ENCODE assay signal across 21 mouse cellular contexts in genomic region chr14:60916661-60917060, GRCm38 (mm10).
DNase-seq lines count a peak whose midpoint lies in the region; ATAC-seq lines count a peak whose summit lies in the region.
"Had no signal": no experiment of that assay in that cellular context is flagged by ENCODE, and none has a peak within 500 bp of the region (broad histone marks: within the 10 kb centered on the region; RNA-seq: fewer than 3 reads in every experiment).

No protein-coding gene starts in this region.

- 0 out of 2 replicates have a peak, but pooled peaks cover 2% of the 10 kb centered on the region for H3K27me3 ChIP-seq in forebrain, embryonic 10.5 days (ENCODE audit: poor library complexity, severe bottlenecking)
- H3K27me3 ChIP-seq in forebrain, embryonic 16.5 days (replicated peaks; ENCODE audit: control insufficient read depth, insufficient read depth, low read length), result no peaks in the 10 kb centered on the region
- no peaks in the 10 kb centered on the region for H3K27me3 ChIP-seq in lung, embryonic 16.5 days (ENCODE audit: control insufficient read depth, insufficient read depth, low read depth, low read length)
- H3K27me3 ChIP-seq in embryonic facial prominence, embryonic 15.5 days, result no peaks in the 10 kb centered on the region
- H3K27me3 ChIP-seq: CH12.LX; heart, embryonic 12.5 days; hindbrain, embryonic 15.5 days; liver, embryonic 13.5 days; midbrain, embryonic 13.5 days; neural tube, embryonic 15.5 days had no signal

- H3K4me3 ChIP-seq in forebrain, embryonic 10.5 days, result no peak overlapping the region
- no peak overlapping the region for H3K4me3 ChIP-seq in forebrain, embryonic 16.5 days (replicated peaks; ENCODE audit: low read length)
- no peak overlapping the region for H3K4me3 ChIP-seq in lung, embryonic 16.5 days (ENCODE audit: low read length)
- no peak overlapping the region for H3K4me3 ChIP-seq in embryonic facial prominence, embryonic 15.5 days (replicated peaks)
- H3K4me3 ChIP-seq: heart, embryonic 12.5 days; hindbrain, embryonic 15.5 days; liver, embryonic 13.5 days; midbrain, embryonic 13.5 days; neural tube, embryonic 15.5 days had no signal

- no peaks in the 10 kb centered on the region for H3K36me3 ChIP-seq in forebrain, embryonic 10.5 days (replicated peaks)
- no peaks in the 10 kb centered on the region for H3K36me3 ChIP-seq in forebrain, embryonic 16.5 days (ENCODE audit: control insufficient read depth, insufficient read depth)
- H3K36me3 ChIP-seq in lung, embryonic 16.5 days (ENCODE audit: control insufficient read depth, insufficient read depth, low read length), result no peaks in the 10 kb centered on the region
- H3K36me3 ChIP-seq in embryonic facial prominence, embryonic 15.5 days, result no peaks in the 10 kb centered on the region
- H3K36me3 ChIP-seq: heart, embryonic 12.5 days; hindbrain, embryonic 15.5 days; liver, embryonic 13.5 days; midbrain, embryonic 13.5 days; neural tube, embryonic 15.5 days had no signal

- 69% methylated on average over 4 of the region's 4 CpGs for WGBS in forebrain, embryonic 10.5 days
- WGBS in forebrain, embryonic 16.5 days, result 50% methylated on average over 4 of the region's 4 CpGs
- WGBS in lung, embryonic 16.5 days, result 25% methylated on average over 4 of the region's 4 CpGs
- WGBS in embryonic facial prominence, embryonic 15.5 days, result 24% methylated on average over 4 of the region's 4 CpGs

- H3K9ac ChIP-seq in forebrain, embryonic 16.5 days (replicated peaks; ENCODE audit: low read depth, low read length), result no peak overlapping the region
- H3K9ac ChIP-seq in lung, embryonic 16.5 days (ENCODE audit: low read length), result no peak overlapping the region
- H3K9ac ChIP-seq in embryonic facial prominence, embryonic 15.5 days, result no peak overlapping the region
- H3K9ac ChIP-seq: heart, embryonic 12.5 days; hindbrain, embryonic 15.5 days; liver, embryonic 13.5 days; midbrain, embryonic 13.5 days; neural tube, embryonic 15.5 days had no signal

- H3K27ac ChIP-seq in forebrain, embryonic 10.5 days, result peak overlapping the region; percentile 63; the same call in 1 of the 2 replicates
- H3K27ac ChIP-seq in forebrain, embryonic 16.5 days (ENCODE audit: low read length), result no peak overlapping the region
- H3K27ac ChIP-seq in lung, embryonic 16.5 days (ENCODE audit: low read length), result peak overlapping the region; percentile 59
- H3K27ac ChIP-seq in embryonic facial prominence, embryonic 15.5 days (replicated peaks), result peak overlapping the region; percentile 11; the same call in 1 of the 2 replicates
- H3K27ac ChIP-seq: hindbrain, embryonic 15.5 days; liver, embryonic 13.5 days; midbrain, embryonic 13.5 days; neural tube, embryonic 15.5 days had no signal

- no peak for DNase-seq in forebrain, embryonic 10.5 days (ENCODE audit: extremely low spot score, low spot score)
- DNase-seq in lung, postnatal 4 days, result no peak
- no peak for DNase-seq in thymus, postnatal 14 days
- DNase-seq in left cerebral cortex, postnatal 14 days (ENCODE audit: low spot score in 2 of 2), result no peak
- DNase-seq in gastrocnemius, postnatal 10 days, result no peak
- DNase-seq: adrenal gland, adult 8-10 months; cerebellum, adult 11-12 months; cerebellum, postnatal 25 days; gastrocnemius, postnatal 36 days; layer of hippocampus, adult 9-11 months; liver, embryonic 13.5 days; thymus, adult 2 months had no signal

- H3K9me3 ChIP-seq in forebrain, embryonic 10.5 days, result no peaks in the 10 kb centered on the region
- no peaks in the 10 kb centered on the region for H3K9me3 ChIP-seq in forebrain, embryonic 16.5 days (ENCODE audit: control insufficient read depth, low read length)
- H3K9me3 ChIP-seq in lung, embryonic 16.5 days (ENCODE audit: control insufficient read depth, low read length), result no peaks in the 10 kb centered on the region
- H3K9me3 ChIP-seq in embryonic facial prominence, embryonic 15.5 days (replicated peaks), result no peaks in the 10 kb centered on the region
- H3K9me3 ChIP-seq: heart, embryonic 12.5 days; hindbrain, embryonic 15.5 days; liver, embryonic 13.5 days; midbrain, embryonic 13.5 days; neural tube, embryonic 15.5 days had no signal

- intact Hi-C loops in left cerebral cortex, postnatal 14 days (cut with DNase I), result no loop called here

- H3K4me2 ChIP-seq in forebrain, embryonic 16.5 days (ENCODE audit: low read length), result no peak overlapping the region
- H3K4me2 ChIP-seq in lung, embryonic 16.5 days (ENCODE audit: low read depth, low read length), result no peak overlapping the region
- H3K4me2 ChIP-seq in embryonic facial prominence, embryonic 15.5 days (replicated peaks), result no peak overlapping the region
- H3K4me2 ChIP-seq: heart, embryonic 12.5 days; hindbrain, embryonic 15.5 days; liver, embryonic 13.5 days; midbrain, embryonic 13.5 days; neural tube, embryonic 15.5 days had no signal

- ATAC-seq in forebrain, embryonic 16.5 days, result no peak
- ATAC-seq in lung, embryonic 16.5 days (ENCODE audit: low read depth), result peak; percentile 89
- no peak; the same call in 1 of the 2 replicates for ATAC-seq in embryonic facial prominence, embryonic 15.5 days (ENCODE audit: insufficient number of reproducible peaks, low FRiP score, low TSS enrichment, low read depth)
- ATAC-seq: intestine, postnatal 0 days; midbrain, embryonic 13.5 days had no signal

- H3K4me1 ChIP-seq in forebrain, embryonic 10.5 days, result peaks cover 50% of the 10 kb centered on the region
- H3K4me1 ChIP-seq in forebrain, embryonic 16.5 days (replicated peaks; ENCODE audit: control insufficient read depth, insufficient read depth, low read length), result no peaks in the 10 kb centered on the region
- peaks cover 12% of the 10 kb centered on the region for H3K4me1 ChIP-seq in lung, embryonic 16.5 days (replicated peaks; ENCODE audit: control insufficient read depth, insufficient read depth, low read length)
- H3K4me1 ChIP-seq in embryonic facial prominence, embryonic 15.5 days, result 0 out of 2 replicates have a peak, but pooled peaks cover 17% of the 10 kb centered on the region
- H3K4me1 ChIP-seq: liver, embryonic 13.5 days had no signal
